Mouse (Mus musculus) frontal cortex, postnatal 14 days (tissue): ENCODE results near the gene Pou2f3.

Experiments
- DNase-seq, 2 experiments: peaks; one replicate each; pipeline ENCODE4 v3.0.0; 2022; ENCODE audit warnings: low spot score in 2 of 2

Gene Pou2f3

GRCm38 (mm10) chr9:43210190-43210682, at the start of gene Pou2f3:
Pou2f3 (minus strand) TSS chr9:43210369.
- peak in 1 of 2 experiments; percentile 19 for DNase-seq

- no peak for DNase-seq
These were observed 43.1 kb upstream of the Pou2f3 start for GRCm38 (mm10) chr9:43253271-43253681.

GRCm38 (mm10) chr9:43252790-43253189, 42.6 kb upstream of the Pou2f3 start:
- no peak for DNase-seq

GRCm38 (mm10) chr9:43251786-43252185, 41.6 kb upstream of the Pou2f3 start:
- DNase-seq: no peak

GRCm38 (mm10) chr9:43246738-43247180, 36.6 kb upstream of the Pou2f3 start:
- DNase-seq: no peak

GRCm38 (mm10) chr9:43245801-43246570, 35.8 kb upstream of the Pou2f3 start:
- DNase-seq: no peak

GRCm38 (mm10) chr9:43242432-43242831, 32.3 kb upstream of the Pou2f3 start:
- DNase-seq: no peak

- DNase-seq: no peak
These were observed 31.8 kb upstream of the Pou2f3 start for GRCm38 (mm10) chr9:43241970-43242369.

GRCm38 (mm10) chr9:43241291-43241690, 31.1 kb upstream of the Pou2f3 start:
- no peak for DNase-seq

GRCm38 (mm10) chr9:43240594-43240900, 30.4 kb upstream of the Pou2f3 start:
- no peak for DNase-seq

GRCm38 (mm10) chr9:43239712-43240593, 29.8 kb upstream of the Pou2f3 start, which contains the start of gene Oaf:
Oaf (minus strand) TSS chr9:43239911.
- peak; percentile 49 for DNase-seq

GRCm38 (mm10) chr9:43238631-43239545, 28.7 kb upstream of the Pou2f3 start:
- no peak for DNase-seq

GRCm38 (mm10) chr9:43238167-43238566, 28.0 kb upstream of the Pou2f3 start:
- DNase-seq: no peak

GRCm38 (mm10) chr9:43237111-43237775, 27.1 kb upstream of the Pou2f3 start:
- DNase-seq: no peak

- DNase-seq: no peak
These were observed 26.4 kb upstream of the Pou2f3 start for GRCm38 (mm10) chr9:43236576-43236975.

GRCm38 (mm10) chr9:43236106-43236505, 25.9 kb upstream of the Pou2f3 start:
- DNase-seq: no peak

- DNase-seq: no peak
These were observed 25.2 kb upstream of the Pou2f3 start for GRCm38 (mm10) chr9:43235336-43235735.

GRCm38 (mm10) chr9:43234496-43234895, 24.3 kb upstream of the Pou2f3 start:
- DNase-seq: no peak

GRCm38 (mm10) chr9:43233515-43233914, 23.3 kb upstream of the Pou2f3 start:
- no peak for DNase-seq

GRCm38 (mm10) chr9:43233044-43233443, 22.9 kb upstream of the Pou2f3 start:
- DNase-seq: no peak

- DNase-seq: no peak
These were observed 22.1 kb upstream of the Pou2f3 start for GRCm38 (mm10) chr9:43232286-43232685.
